Mouse (Mus musculus) ES-Bruce4 (cell line): ENCODE measurements at regions not wholly inside any gene's neighbourhood (a gene's known extent, or its start where the extent isn't known, plus 50 kb on each side); places are given as distances from the start of the nearest gene placed in this dataset.

ENCODE experiments used
- CTCF ChIP-seq: IDR thresholded peaks from one replicate; pipeline ENCODE4 v1.8.1; 2011; ENCODE audit warnings: low read depth, low read length
- EP300 ChIP-seq: IDR thresholded peaks from 2 replicates; pipeline ENCODE4 v1.6.1; 2011; ENCODE audit warnings: low read depth, low read length; ENCODE audit not compliant: insufficient read depth
- POLR2A ChIP-seq: IDR thresholded peaks from one replicate; pipeline ENCODE4 v1.8.1; 2011; ENCODE audit warnings: low read length; ENCODE audit not compliant: insufficient read depth

- TF ChIP-seq CTCF (no peak), EP300 (no peak), POLR2A (no peak)
Measured at GRCm38 (mm10) chr13:102103161-102103560, 335.1 kb upstream of the Pik3r1 start.
